Mouse (Mus musculus) T-helper 1 cell (primary cell): Measurements from ENCODE around the gene Arhgef2.

ENCODE experiments used
- in situ Hi-C: fragments of 300-600 bp; cut with MboI, MseI; formaldehyde crosslinking; loops from one replicate; pipeline ENCODE4 v1.15.1; 2025; ENCODE audit warnings: high pct_unique_total_duplicates

The Arhgef2 gene

DNA sequence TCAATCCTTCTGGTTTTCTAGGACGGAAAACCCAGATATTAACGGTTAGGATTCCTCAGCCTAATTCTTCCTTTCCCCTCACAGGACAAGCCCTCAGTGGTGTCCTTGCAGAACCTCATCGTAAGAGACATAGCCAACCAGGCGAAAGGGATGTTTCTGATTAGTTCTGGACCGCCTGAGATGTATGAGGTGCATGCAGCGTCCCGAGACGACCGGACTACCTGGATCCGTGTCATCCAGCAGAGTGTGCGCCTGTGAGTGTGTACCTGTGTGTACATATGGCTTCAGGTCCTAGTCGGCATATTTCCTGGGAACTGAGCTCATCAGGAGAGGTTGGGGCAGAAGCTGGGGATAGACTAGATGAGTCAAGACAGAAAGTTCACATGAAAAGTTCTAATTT is 33.5 kb downstream of the Arhgef2 start:
- in situ Hi-C loops, result loop anchor here (10.0 kb wide), 1 partner anchor 66 kb away; no protein-coding TSS in a partner anchor

DNA sequence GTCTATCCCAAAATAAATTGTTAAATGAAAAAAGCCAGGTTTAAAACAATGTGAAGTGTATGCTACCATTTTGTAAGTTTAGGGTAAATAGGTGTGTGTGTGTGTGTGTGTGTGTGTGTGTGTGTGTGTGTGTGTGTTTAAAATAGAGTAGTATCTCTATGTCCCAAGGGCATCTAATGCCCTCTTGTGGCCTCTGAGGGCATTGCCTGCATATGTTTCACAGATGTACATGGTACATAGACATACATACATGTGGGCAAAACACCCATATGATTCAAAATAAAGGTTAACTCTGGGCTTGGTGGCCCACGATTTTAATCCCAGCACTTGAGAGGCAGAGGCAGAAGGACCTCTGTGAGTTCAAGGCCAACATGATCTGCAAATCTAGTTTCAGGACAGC is 34.9 kb downstream of the Arhgef2 start:
- in situ Hi-C loops, result loop anchor here (5.0 kb wide), 1 partner anchor 33 kb away; the partner anchor contains the start of gene Arhgef2

DNA sequence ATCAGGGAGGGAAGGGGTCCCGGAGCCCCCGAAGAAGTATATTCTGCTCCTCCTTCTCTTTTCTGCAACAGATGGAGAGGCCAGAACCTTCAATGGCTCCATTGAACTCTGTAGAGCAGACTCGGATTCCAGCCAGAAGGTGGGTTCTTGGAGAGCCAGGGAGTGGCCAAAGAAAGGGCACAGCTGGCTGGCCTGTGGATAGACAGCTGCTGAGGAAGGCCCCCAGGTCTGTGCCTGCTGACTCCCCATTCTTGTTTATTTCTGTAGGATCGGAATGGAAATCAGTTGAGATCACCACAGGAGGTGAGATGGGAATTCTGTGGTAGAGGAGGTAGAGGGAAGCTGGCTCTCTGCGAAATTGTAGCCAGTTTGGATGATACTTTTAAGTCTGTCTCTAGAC is 37.3 kb downstream of the Arhgef2 start:
- in situ Hi-C loops, result loop anchor here (5.0 kb wide), 1 partner anchor 36 kb away; the partner anchor contains the start of gene Arhgef2

DNA sequence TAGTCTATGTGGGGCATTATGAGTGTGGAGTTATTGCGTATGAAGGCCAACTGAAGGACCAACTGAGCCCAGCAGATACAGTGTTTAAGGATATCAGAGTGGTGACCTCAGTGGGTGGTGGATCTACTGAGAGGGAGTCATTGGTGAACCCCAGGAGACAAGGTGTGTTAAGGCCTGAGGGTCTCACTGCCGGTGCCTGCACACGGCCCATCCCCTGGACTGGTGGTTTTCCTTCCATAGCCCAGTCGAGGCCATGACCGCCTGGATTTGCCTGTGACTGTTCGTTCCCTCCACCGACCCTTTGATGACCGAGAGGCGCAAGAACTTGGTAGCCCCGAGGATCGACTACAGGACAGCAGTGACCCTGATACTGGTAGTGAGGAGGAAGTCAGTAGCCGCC is 40.2 kb downstream of the Arhgef2 start:
- in situ Hi-C loops, result no loop called here

DNA sequence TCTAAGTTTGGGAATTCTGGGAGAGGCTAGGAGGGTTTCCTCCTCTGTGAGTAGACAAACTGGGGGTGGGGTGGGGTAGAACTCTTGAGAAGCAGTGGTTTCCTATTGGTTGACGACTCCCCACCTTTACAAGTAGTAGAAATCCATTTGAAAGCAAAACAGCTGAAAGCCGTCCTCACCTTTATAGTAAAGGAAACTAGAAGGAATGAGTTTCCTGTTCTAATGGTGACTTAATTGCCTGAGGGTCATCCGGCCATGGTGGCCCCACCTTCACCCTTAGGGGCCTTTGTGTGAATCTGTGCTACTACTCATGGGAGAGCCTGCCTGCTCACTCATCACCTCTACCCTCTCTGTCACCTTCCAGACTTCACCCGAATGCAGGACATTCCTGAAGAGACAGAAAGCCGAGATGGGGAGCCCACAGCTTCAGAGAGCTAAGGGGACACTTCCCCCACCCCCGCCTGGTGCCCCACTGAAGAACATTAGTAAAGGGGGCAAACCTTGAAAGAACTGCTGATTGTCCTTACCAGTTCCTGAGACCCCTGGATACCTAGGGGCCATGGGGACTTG is 40.7 kb downstream of the Arhgef2 start:
- in situ Hi-C loops, result no loop called here

DNA sequence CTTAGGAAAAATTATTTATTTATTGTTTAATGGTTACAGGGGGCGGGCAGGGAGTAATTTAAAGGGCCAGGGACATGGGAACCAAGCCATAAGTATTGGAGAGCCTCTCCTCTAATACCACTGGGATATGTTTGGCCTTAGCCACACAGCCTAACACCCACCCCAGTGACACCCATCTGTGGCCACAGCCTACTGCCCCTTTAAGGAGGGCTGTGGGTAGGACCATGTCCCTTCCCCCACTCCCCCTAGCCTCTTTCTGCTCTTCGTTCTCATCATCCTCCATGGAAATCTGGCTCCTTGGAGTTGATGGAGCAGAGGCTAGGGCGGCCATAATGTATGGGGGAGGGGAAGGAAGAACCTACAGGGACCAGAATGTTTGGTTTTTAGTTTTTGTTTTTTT is 41.3 kb downstream of the Arhgef2 start:
- in situ Hi-C loops, result no loop called here

DNA sequence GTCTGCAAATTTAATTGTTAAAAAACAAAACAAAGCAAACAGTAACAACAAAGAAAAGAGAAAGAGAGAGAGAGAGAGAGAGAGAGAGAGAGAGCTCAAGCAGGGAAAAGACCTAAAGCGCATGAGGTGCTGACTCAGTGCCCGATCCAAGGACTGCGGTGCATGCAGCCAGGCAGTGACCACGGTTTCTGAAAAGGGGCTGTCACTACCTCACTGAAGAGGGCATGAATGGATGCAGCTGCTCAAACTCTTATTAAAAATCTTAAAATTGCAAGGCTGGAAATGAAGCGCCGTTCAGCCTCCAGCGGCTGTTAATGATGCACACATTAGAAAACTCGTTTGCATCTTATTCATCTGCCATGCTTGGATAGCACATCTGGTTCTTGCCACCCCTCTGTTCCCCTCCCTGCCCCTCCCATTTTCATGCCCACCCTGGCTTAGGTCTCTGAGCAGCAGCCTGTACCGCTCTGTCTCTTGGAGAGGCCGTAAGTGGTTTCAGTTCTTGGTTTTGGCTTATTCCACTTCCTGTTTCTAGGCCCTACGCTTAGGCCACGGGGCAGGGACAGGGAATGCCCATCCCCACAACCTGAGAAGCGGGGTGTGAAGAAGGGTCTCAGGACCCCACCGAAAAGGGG is 42.1 kb downstream of the Arhgef2 start:
- in situ Hi-C loops, result no loop called here

DNA sequence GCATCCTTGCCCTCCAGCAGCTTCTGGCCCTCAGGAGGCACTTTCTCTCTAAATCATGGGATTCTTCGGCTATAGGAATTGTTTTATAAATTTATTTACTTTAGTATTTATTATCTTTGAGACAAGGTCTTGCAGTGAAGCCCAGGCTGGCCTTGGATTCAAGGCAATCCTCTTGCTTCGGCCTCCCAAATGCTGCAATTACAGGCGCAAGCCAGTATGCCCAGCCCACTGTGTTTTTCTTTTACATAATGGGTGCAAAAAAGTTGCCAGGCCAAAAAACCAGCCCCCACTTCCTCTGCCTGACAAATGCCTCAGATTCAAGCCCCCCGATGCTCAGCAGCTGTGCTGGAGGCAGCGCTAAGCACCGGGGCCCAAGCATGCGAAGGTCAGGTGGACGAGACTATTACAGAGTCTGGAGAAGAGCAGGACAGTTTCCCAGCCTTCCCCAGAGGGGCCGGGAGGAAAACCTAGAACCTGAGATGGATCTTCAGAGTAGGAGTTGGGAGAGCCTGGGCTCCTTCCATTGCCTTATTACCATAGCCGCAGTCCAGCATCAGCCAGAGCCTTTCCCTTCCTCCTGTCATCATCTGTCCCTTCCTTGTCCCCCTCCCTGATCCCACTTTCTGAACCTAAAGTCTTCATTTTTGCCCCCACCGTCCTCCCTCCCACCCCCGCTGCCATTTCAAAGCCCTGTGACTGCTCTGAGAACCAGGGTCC is 42.8 kb downstream of the Arhgef2 start:
- in situ Hi-C loops, result no loop called here

DNA sequence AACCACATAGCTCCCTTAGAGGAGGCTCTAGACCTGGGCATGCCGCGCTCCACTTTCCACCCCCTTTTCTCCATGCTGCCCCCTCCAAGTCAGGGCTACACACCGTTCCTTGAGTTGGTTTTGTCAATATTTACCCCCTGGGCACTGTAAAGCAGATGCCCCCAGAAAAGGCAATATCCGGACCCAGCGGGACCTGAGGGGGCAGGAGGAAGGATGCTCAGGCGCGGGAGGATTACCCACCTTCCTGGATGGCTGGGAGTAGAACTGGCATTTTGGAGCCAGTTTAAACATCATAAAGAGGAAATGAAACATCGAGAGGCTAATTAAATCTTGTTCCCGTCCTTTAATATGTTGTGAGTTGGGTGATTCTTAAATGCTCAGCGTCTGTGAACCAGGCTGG is 43.4 kb downstream of the Arhgef2 start:
- in situ Hi-C loops, result no loop called here

DNA sequence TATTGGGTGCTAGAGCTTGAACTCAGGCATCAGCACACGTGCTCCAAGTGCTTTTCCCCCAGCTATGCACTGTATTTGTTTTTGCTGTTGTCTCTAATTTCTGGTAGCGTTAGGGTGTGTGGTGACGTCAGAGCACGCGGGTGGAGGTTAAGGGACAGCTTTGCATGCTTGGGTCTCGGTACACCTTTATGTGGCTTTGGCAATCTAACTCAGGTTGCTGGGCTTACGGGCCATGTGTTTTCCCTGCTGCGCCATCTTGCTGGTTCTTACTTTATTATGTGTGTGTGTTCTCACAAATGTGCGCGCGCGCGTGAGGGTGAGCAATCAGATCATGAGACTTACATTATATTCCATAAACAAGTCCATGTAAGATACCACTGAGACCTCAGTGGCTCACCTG is 44.2 kb downstream of the Arhgef2 start:
- in situ Hi-C loops, result loop anchor here (5.0 kb wide), 1 partner anchor 253 kb away; no protein-coding TSS in a partner anchor

DNA sequence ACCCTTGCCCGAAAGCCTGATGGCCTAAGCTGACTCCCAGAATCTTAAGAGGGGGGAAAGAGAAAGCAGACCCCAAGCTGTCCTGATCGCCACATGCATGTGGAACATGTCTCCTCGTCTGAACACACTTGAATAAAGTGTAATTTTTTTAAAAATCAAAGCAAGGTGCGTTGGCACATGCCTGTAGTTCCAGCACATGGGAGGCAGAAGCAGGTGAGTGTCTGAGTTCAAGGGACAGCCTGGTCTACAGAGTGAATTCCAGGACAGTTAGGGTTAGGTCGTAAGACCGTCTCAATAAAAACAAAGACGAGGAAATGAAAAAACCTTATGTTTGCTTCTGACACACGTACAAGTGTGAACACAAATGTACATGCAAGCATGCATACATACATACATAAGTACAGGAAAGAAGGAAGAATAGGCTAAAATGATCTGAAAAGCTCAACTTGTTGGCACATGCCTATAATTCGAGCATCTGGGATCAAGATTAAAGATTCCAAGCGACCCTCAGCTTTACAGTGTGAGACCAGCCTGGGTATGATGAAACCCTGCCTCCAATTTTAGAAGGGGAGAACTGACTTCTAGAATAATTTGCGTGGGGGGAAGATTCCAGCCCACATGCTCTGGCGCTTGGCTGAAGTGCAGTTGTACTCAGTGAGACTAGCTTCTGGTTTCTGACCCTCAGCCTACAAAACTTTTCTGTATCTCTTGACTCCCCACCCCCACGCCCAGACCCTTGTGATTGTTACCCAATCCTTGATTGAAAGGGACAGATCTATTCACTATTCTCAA is 45.1 kb downstream of the Arhgef2 start:
- in situ Hi-C loops, result loop anchor here (5.0 kb wide), 1 partner anchor 254 kb away; no protein-coding TSS in a partner anchor

DNA sequence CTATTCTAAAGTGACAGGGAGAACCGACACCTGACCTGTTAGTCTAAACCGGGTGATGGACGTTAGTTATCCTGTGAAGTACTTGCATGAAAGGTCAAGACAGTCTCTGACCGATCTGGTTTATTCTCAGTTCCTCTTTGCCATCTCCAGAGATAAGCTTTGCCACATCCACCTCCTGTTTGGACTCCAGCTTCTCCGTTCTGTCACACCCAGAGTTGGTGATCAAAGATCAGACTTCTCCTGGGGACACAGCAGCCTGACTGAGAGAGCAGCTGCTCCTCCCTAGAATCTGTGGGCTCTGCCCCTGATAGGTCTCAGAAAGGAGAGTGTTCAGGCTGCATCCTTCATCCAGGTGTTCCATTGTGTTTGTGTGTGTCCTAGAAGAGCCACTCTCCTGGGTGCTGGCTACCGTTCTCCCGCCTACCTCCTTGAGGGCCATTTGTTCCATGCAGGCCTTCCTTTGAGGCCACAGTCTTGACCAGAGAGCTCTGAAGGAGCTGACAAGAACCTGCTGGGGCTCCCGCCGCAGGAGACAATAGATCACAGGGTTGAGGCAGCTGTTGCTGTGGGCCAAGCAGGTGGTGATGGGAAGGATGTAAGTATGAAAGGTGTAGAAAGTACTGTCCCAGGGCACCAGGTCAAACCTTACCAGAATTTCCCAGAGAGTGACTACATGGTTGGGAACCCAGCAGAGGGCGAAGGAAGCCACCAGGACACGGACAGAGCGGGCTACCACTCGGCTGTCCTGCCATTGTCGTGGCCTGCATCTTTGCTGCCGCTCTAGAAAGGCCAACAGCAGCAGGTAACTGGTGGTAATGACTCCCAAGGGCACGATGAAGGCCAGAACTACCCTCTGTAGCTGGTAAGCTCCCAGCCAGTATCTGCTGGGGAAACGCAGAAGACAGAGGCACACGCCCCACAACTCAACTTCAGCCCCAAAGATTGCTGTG is 46.2 kb downstream of the Arhgef2 start:
- in situ Hi-C loops, result loop anchor here (5.0 kb wide), 1 partner anchor 255 kb away; no protein-coding TSS in a partner anchor

DNA sequence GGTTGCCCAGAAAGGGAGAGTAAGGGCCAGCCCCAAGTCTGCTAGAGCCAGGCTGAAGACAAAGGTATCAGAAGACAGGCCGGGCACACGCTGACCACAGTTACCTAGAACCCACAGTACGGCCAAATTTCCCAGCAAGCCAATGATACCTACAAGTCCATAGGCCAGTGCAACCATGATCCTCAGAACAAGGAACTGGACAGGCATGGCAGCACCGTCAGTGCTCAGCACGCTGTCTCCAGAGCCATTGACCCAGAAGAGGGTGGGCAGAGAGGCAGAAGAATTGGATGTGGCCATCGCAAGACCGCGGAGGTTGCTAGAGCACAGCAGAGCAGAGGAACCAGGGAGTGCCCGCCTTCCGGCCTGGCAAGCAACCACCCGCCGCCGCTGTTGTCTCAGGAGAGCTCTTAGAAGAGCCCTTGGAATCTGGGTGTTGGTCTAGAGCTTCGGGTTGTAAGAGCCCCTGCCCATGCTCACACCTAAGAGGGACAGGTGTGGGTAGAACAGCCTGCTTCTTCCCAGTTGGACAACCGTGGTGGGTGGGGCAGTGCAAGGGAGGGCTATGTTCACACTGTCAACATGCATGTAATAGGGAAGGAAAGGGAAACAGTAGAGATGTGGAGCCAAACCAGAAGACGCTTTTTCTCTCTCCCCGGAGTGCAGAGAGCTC is 47.2 kb downstream of the Arhgef2 start, which contains the start of gene Rxfp4:
Rxfp4 (minus strand) TSS at position 297 of the 670 bp plus-strand sequence.
- in situ Hi-C loops, result loop anchor here (5.0 kb wide), 1 partner anchor 256 kb away; no protein-coding TSS in a partner anchor

DNA sequence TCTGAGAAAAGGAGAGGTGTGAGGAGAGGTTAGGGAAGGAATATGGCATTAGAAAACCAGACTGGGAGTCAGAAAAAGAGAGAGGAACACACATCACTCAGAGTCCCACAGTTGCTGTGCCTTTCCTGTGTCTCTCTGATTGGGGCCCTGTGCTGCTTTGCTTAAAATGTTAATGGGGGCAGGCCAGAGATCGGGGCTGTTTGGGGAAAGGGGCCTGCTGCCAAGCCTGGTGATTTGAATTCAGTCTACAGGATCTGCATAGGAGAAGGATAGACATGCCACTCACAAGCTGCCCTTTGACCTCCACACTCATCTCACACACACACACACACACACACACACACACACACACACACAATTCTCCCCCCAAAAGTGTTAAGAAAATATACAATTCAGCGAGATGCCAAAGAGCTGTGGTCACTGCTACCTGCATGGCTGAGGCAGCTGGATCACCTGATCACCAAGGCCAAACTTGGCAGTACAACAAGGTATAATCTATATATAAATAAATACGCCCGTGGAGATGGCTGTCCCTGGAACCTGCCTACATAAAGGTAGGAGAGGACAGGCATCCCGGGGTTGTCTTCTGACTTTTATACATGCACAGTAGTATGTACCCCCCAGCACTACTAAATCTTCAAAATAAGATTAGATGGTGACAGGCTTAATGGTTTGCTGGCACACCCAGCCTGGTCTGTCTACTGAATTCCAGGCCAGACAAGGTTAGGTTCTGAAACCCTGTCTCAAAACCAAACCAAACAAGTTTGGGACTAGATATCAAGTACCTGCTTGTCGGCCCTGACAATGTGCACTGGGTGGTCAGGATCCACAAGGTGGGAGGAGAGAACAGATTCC is 48.0 kb downstream of the Arhgef2 start:
- in situ Hi-C loops, result loop anchor here (5.0 kb wide), 1 partner anchor 256 kb away; no protein-coding TSS in a partner anchor

DNA sequence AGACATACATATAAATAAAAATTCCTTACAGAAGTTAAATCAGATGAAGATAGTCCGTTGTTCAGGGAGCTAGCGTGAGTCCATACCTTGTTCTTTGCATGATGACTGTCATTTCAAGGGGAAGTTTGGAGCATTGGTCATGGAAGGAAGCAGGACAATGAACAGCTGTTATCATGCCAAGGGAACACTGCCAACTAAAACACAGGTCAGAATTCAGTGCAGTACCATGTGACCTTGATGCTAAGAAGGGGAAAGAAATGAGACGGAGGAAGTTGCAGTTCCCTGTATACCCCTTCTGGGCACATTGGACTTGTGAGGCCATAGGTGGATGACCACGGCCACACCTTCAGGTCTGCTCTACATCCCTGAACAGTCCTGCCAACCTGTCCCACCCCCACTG is 48.9 kb downstream of the Arhgef2 start:
- in situ Hi-C loops, result loop anchor here (5.0 kb wide), 1 partner anchor 257 kb away; no protein-coding TSS in a partner anchor

DNA sequence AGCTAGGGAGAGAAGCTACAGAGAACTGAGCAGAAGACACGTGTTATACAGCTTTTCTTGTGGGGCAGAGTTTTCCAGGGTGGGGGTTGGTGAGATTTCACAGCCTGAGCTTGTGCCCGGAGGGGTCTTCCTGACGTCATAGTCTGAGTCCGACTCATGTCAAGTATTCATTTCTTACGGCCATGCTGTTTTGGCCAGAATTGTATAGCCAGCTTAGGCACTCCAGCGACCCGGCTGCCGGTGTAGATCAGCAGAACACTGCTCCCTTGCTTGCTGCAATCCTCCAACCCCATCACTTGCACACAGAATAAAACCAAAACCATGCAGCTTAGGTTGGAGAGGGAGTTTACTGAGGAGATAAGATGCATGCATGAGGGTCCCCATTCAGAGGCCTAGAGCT is 49.9 kb downstream of the Arhgef2 start:
- in situ Hi-C loops, result no loop called here

DNA sequence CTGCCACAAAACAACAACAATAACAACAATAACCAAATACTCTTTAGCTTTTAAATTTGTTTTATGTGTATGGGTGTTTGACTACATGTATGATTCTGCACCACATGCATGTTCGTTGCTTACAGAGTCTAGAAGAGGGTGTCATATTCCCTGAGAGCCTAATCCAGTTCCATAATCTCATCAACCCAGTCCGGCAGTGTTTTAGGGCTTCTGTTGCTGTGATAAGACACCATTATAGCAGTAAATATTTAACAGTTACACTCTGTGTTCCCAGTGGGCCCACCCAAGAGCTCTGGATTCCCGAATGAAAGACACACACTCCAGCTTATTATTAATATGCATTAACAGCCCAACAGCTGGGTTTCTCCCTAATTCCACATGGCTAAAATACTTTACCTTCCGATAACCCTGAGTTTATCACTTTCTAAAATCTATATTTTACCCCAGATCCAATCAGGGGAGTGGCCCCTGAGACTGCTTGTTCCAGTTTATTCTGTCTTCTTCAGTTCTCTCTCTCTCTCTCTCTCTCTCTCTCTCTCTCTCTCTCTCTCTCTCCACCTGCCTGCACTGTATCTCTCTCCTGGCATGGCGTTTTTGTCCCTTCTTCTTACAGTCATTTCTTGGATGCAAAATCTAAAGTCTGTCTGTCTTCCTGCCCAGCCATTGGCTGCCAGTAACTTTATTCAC is 52.8 kb downstream of the Arhgef2 start:
- in situ Hi-C loops, result no loop called here

DNA sequence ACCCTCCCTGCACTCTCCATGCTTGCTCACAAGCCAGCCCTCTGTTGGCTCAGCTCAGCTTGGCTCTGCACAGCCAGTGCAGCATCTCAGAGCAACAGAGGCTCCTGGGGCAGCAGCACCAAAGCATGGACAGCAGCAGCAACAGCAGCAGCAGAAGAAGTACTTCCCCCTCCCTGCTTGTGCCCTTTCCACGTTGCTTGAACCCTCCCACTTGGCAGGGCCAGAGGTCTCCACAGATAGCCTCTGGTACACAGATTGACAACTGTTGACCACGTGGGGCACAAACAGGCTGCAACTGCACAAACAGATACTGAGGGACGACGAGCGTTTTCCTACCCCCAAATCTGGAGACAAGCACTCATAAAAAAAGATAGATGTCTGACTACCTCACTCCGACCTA is 54.0 kb downstream of the Arhgef2 start:
- in situ Hi-C loops, result no loop called here
